Mouse (Mus musculus) cerebellum, adult 18-20 months (tissue): ENCODE measurements at regions not wholly inside any gene's neighbourhood (a gene's known extent, or its start where the extent isn't known, plus 50 kb on each side); places are given as distances from the start of the nearest gene placed in this dataset.

Experiments used
- DNase-seq, 2 experiments: peaks; one replicate each; pipeline ENCODE4 v3.0.0; 2021

DNA sequence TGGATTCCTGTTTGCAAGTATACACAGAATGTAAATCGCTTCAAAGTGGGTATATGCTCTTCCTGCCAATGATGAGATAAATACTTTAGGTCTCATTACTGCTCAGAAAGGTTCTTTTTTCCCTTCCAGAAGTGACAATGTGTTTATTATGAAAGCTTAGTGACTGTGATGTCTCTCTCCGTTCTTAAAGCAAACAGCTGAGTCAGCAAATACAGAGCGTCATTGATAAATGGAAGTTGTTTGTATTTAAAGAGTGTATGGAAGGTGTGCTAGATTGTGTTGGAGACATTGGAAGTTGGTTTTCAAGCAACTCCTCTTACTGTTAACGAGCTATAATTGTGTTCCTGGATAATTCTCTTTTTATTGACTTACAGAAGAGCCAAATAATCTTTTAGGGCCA, 408.0 kb downstream of the Prr30 start:
- DNase-seq, result no peak

DNA sequence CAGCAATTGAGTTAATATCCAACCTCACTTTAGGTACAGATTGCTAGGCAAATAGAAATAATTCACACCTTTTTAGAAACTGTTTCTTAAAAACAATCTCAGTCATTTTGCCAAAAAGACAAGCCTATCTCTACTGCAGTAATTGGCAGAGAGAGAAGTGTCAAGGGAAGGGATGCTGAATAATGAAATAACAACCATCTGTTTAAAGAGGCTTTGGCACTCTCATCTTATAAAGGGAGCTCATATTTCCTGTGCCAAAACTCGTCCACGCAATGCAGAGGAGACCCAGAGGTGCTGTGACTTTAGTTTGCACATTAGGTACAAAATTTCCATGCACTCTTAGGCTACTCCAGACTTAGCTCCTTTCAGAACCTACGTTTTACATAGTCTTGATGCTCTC, 418.2 kb downstream of the Prr30 start:
- DNase-seq, result no peak

DNA sequence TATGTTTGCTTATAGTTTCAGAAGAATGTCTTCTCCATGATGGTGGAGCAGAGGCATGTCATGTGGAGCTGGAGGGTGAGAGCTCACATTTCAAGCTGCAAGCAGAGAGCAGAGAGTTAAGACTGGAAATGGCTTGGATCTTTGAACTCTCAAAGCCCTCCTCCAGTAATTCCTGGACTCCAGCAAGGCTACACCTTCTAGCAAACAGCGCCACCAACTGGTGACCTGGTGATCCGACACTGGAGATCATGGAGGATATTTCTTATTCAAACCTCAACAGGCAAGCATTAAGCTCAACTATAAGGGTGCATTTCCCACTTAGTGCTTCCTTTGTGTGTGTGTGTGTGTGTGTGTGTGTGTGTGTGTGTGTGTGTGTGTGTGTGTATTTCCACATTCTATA, 446.2 kb downstream of the Prr30 start:
- DNase-seq, result no peak

DNA sequence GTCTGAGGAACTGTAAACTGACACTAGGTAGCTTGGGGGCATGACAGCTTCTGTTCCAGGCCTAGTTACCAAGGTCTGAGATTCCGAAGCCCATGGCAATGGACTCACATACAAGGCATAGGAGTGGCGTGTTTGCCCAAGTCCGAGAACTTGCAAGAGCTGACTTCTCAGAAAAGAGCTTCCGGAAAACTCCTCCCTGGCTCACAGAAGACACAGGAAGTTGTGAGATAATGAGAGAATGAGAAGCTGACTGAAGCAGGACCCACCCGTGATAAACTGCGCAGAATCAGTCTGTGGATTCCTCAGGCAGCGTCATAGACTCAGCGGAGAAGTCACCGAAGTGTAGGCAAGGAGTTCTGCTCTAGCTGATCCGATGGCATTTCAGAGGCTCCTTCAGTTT, 447.4 kb downstream of the Prr30 start:
- DNase-seq, result no peak

DNA sequence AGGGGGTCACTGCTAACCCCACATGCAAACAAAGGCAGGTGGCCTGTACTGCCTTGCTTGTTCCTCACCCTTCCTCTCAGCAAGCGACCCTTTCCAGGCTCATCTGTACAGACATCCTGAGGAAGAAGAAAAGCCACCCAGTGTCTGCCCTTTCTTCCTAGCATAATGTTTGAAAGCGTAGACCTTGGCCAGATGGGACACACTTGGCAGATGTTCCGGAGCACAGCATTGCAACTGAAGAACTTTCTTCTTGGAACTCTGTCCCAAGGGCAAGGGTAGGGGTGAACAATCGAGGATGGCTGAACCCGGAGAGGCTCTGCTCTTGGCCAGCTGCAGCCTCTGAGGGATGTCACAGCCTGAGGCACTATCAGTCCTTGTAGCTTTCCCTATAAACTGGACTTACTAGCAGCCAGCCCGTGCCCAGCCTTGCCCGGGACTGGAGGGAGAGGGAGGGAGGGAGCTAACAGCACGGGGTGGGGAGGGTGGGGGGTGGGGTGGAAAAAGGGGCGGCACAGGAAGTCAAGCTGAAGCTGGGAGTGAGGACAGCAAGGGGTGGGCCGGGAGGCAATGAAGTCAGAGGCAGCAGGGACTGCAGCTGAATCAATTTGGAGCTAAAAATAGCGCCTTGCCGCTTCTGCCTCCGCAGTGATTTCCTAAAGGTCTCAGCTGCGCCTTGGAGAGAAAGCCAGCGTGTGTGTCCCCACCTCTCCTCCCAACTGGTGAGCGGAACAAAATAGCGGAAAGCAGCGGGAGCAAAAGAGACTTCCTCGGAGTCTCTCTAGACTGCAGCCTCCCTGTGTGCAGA, 450.2 kb downstream of the Prr30 start:
- DNase-seq, result peak; percentile 12 to 26

DNA sequence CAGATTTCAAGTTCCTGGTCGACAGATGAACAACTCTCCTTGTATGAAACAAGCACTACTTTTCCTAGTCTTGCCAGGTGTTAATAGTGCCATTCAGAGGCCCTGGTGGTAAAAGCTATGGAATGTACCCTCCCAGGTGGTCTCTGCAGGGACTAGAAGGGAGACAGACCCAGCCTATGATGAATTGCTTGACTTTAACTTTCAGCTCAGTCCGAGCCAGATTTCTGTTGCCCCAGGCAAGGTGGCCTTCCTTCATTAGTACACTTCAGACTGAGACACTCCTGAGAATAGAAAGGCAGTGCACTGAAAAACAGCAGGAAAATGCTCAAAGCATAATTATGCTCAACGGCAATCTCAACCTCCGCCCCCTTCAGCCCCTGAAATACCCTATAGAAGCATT, 450.8 kb upstream of the Klf12 start:
- DNase-seq, result no peak

DNA sequence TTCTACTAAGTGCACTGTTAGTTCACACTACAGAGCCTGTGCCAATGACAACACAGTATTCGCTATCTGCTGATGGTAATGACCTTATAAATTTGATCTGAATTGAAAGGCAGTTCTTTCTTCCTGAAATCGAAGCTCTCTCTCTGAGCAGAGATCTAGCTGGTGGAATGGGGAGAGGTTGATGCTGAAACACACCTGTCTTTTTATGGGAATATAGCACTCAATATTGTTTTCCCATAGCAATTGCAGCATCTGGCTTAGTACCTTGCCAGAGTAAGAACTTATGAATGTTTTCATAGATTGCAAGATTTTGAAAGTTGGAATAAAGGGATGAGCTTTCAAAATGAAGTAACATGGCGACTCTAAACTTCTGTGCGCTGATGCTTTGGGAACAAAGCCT, 444.0 kb upstream of the Klf12 start:
- DNase-seq, result no peak

DNA sequence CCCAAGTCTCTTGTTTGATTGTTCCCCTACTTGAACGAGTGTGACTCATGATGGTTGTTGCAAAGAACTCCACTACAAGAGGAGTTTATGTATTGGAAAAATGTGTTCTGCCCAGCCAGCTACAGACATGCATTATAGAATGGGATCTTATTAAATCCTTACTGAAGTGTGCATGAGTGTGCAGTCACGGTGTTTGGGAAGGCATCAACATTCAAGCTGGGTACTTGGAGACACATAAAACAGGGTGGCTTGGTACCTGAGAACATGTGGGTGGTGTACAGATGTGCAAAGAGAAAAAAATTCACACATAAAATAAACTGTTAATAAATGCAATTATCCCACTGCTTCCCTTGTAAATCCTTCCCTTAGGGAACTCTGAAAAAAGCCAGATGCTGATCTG, 443.2 kb upstream of the Klf12 start:
- no peak for DNase-seq

DNA sequence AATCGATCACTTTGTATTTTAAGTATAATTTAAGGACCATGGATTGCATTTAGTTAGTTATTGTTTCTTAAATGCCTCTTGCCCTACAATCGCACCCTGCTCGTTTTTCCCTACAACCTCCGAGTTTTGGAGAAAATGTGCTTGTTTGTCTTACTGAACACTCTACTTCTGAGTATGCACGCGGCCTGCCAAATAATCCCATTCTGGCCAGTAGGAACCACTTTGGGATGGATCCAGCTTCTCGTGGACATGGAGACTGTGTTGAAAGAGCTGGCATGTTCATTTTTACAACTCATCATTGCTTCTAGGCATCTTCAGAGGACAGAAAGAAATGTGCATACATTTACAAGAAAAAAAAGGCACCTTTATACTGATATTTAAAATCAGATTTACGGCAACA, 440.5 kb upstream of the Klf12 start:
- DNase-seq, result no peak

DNA sequence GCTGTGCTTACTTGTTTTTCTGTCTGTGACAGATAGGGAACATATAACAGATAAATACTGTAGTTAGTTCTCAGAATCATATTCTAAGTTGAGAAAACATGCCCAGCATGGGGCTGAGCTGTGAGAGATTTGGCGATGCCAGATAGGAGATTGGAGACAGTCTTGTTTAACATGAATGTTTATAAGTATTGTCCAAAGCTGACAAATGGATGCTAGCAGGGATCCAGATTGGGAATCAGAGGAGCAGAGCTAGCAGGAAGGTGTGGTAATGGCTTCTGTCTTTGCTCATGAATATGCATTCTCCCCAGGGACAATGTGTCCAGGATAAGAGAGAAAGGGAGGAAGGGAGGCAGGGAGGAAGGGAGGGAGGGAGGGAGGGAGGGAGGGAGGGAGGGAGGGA, 436.2 kb upstream of the Klf12 start:
- no peak for DNase-seq

DNA sequence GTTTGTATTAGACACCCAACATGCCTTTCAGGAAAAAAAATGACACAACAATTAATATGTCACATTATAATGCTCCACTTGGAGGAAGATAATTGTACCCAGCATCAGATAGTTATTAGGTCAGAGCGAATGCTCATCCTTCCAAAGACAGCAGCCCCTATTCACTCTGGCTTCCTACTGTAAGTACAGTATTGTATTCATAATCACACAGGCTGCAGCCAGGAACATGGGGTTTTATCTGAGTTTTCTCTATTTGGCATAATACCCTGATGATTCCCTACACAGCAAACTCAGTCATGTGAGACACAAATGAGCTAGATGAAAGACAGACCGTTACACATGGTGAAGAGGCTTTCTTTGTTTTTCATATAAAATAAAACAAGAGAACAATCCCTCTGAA, 430.5 kb upstream of the Klf12 start:
- no peak for DNase-seq

DNA sequence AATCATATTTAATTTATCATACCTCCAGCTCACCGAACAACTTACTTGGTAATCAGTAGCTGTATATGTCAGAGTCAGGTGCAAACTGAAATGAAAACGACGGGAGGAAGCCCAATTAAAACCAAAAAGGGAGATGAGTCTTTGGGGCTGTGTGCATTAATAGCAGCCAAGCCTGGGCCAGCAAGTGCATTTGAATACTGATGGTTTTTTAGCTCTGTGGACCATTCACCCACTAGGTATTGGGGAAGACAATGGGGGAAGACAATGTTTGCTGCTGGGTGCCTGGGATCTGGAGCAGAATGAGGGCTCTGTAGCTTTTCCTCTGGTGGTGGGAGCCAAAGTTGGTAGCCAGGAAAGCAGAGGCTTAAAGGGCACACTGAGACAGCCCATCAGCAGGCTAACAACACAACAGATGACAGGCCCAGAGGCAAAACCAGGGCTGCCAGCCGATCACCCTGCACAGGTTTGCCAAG, 429.6 kb upstream of the Klf12 start:
- DNase-seq, result no peak

DNA sequence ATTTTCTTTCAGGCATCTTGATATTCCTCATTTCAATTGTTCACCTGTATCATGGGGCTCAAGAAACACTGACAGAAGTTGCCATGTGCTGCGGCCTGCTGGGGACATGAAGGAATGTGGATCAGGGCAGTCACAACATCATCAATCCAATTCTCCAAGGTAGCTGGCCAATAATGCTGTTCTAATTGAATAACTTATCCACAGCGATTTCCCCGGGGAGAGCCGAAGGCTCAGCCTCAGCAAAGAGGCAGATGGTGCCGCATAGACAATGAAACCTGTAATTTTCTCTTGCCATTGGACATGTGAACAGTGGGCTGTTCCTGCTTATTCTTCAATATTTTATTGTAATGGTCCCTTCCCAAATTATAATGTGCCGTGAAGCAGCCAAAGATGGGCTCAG, 429.1 kb upstream of the Klf12 start:
- peak in 1 of 2 experiments; percentile 5 for DNase-seq

DNA sequence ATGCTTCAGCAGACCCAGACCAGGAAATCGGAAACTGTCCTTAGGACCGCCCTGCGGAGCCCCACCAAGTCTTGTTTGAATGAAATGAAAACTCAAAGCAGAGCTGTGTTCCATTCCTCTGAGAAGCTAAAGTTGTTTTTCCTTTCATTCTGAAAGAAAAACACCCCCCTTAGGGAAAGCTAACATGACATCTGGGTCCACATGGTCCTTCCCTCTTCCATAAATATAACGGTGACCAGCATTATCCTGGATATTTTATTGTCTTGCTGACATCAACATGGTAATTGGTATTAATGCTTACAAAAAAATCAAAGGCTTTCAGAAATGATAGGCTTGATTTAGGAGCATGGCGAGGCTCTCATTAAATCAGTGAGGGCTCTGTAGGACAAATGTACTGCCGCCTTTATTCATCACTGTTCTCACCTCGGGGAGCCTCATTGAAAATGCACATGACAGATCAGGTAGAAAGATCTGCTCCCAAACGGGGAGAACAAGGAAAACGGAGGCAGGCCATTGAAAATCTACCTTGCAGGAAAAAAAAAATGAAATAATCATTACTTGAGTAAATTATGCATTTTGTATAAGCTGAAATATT, 381.0 kb upstream of the Klf12 start:
- no peak for DNase-seq

DNA sequence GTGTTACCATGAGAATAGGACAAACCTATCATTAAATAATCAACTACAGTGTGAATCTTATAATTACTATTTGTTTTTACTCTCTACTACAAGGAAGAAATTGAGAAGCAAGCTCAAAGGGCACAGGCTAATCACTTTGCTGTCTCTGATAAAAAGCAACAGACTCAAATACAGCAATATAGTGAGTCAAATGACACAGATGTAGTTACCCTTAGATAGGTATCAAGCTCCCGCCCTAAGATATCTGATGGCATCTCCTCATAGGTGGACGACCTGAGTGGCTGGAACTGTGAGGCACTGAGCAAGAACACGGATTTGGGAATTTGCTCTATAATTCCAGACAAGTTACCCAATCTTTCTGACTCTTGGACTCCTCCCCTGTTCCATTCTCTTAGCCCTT, 379.7 kb upstream of the Klf12 start:
- DNase-seq, result no peak

DNA sequence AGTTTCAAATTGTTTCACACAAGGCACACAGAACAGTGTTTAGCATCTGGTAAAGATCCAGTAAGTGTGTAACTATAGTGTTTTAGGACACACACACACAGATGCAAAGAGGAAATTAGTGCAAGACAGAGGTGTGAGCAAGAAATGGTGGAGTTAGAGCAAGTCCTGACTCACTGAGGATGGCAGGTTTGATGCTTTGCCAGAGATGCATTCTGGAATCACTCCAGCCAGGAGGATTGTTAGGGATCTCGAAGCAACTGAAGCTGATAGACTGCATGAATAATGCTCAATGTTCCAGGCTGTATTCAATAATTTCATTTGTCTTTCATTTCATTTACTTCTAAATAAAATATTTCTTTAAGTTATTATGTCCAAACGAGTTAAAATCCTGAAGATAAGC, 357.6 kb upstream of the Klf12 start:
- no peak for DNase-seq

DNA sequence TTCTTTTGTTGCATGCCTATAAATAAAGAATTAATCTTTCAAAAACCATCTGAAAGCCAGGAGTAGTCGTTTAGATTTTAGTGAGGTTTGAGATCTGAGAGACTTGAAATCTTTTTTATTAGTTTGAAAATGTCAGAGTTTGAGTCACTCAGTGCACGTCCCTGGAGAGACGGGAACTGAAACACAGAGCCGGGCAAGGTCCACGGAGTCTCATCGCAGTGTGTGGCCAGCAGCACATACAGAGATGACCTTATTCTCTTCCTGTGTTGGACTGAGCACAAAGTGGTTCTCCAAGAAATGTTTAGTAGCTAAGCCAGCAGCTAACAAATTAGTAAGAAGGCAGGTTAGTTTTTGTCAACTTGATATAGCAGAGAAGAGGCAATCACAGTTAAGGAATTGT, 350.0 kb upstream of the Klf12 start:
- DNase-seq, result no peak

DNA sequence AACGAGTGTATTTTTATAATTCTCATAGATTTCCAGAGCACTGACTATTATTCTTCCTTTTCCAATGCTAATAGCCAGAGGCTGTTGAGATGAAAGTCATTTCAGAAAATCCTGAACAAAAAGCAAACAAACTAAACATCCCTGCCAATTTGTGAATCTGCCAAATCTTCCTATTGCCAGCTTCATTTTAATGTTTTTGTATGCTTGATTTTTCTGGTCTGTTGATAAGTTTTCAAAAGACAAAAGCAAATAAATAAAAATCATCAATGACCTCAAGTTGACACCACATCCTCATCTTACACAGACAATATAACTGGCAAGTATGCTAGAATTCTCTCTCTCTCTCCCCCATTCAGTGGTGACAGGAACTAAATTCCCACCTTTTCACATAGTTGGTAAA, 347.2 kb upstream of the Klf12 start:
- no peak for DNase-seq

DNA sequence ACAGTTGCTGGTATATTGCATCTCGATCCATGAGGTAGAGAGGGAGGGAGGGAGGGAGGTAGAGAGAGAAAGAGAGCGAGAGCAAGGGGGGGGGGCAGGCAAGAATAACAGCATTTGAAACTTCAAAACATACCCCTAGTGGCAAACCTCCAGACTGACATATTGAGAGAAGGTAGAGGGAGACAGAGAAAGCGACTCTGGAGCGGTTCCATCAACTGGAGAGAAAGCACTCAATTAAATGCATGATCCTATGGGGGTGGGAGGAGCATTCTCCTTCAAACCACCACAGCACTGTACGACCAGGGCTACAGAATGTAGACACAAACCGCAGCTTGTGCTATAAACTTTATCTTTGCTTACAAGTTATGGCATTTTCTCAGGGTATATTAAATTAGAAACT, 345.7 kb upstream of the Klf12 start:
- no peak for DNase-seq

DNA sequence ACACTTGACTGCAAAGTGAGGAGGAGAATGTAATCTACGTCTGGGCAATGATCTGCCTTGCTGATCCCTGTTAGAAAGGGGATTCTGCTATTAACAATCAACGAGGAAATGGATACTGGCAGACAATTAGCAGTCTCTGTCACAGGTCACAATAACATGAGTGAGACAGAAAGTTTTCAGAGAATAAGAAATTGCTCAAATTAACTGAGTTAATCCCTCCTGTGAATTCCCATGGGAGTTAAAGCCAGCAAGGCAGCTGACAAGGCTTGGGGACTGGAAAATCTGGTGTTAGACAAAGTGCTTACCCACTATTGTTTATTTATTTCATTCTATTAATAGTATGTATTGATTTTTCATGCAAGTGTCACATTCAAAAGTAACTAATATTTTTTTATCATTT, 343.0 kb upstream of the Klf12 start:
- no peak for DNase-seq

DNA sequence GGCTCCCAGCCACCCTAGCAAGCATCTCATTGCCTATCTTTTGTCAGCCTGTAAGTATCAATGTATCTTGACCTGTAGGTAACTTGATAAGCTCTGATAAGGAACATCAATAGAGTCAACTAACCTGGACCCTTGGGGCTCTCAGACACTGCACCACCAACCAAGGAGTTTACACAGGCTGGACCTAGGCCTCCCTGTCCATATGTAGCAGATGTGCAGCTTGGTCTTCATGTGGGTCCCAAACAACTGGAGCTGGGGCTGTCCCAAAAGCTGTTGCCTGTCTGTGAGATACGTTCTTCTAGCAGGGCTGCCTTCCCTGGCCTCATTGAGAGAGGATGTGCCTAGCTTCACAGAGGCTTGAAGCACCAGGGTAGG, 335.2 kb upstream of the Klf12 start:
- no peak for DNase-seq

DNA sequence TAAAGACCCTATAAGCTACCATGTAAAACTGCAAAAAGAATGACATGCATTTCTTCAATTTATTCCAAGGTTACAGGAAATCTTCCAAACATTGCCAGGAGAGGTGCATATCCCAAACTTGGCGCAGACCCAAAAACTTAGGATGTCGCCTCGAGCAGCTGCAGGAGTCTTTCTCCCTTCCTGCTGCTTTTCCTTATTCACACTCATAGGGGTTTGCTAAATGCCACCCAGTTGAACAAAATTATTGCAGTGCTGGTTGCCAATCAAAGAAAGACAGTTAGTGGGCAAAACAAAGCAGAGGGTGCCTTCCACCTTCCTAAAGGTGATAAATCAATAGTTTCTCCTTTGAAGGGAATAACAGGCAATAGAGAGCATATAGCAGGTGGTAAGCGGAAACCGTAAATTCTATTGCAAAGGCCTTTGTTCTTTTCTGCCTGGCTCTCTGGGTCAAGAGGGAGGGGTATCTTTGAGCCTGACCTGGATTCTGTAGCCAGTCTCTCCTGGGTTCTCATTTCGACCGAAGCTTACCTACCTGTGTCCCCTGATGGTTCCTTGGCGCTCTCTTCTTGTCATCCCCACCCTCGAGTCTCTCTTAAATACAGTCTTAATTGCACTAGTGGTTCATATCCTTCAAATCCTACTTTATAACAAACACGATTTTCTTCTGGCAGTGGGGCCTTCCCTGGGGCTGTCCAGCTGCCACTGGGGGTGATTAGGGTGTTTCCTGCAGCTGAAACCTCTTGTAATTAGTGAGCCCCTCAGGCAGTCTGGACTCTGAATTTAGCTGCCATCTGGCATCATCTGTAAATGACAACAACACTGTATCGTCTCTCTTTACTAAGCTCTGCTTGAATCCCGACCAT, 334.5 kb upstream of the Klf12 start:
- DNase-seq, result peak in 1 of 2 experiments; percentile 4

DNA sequence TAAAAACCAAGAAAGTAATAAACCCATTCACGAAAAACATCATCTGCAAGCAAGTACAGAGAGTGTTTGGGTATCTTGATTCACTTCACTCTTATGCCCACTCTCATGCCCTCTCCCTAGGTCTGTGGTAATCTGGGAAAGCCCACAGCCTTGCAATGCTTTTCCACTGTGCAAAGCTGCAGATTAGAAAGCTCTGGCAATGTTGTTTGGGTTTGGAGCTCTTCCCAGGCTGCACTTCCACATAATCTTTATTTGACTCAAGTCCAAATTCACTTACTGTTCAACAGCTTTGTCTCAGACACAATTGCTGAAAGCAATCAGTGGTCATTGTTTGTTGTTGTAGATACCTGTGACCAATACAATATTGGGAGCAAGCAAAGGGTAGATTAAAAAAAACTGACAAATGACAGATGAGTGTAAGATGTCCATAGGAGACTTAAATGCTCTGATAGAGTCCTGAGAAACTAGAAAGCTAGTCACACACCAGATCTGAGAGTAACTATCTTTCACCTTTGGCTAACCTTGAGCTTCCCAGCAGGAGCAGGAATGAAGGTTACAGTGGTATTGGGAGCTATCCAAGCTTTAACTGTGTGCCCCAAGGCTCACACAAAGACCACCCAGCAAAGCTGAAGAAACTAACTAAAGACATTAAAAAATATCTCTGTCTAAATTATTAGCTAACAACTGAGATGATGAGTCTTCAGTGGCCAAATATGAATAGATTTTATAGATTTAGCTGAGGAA, 325.7 kb upstream of the Klf12 start:
- no peak for DNase-seq
